29 mouse cellular contexts compared by ENCODE assay signal in the genomic region with DNA sequence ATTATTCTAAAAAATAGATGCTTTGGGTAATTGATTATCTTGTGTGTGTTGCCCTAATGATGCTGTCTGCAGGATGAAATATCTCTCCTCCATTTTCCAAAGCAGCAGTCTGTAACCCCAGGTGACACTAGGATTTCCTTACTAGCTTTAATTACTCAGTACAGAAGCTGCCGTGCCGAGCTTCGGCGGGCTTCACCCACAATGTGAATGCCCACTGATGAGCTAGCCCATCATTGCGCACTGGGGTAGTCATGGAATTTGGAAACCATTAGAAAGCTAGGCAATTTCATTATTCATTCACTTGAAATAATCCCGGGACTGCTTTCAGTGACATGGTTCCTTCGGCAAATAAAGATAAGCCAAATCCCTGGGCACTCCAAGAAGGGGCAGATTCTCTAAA.
DNase-seq lines count a peak whose midpoint lies in the region; ATAC-seq lines count a peak whose summit lies in the region.
"Had no signal": no experiment of that assay in that cellular context is flagged by ENCODE, and none has a peak within 500 bp of the region (broad histone marks: within the 10 kb centered on the region; RNA-seq: fewer than 3 reads in every experiment).

No protein-coding gene starts in this region.

- H3K9me3 ChIP-seq in hindbrain, embryonic 13.5 days: no peaks in the 10 kb centered on the region
- H3K9me3 ChIP-seq in hindbrain, embryonic 11.5 days (ENCODE audit: control insufficient read depth, low read length): no peaks in the 10 kb centered on the region
- H3K9me3 ChIP-seq in hindbrain, embryonic 15.5 days: no peaks in the 10 kb centered on the region
- H3K9me3 ChIP-seq in midbrain, embryonic 14.5 days (ENCODE audit: control insufficient read depth, low read length): no peaks in the 10 kb centered on the region
- H3K9me3 ChIP-seq in neural tube, embryonic 14.5 days (ENCODE audit: control insufficient read depth, low read length): no peaks in the 10 kb centered on the region
- H3K9me3 ChIP-seq: heart, embryonic 13.5 days; intestine, embryonic 15.5 days; liver, embryonic 13.5 days; stomach, embryonic 15.5 days had no signal

- no peak overlapping the region for H3K4me3 ChIP-seq in hindbrain, embryonic 13.5 days
- H3K4me3 ChIP-seq in hindbrain, embryonic 11.5 days (ENCODE audit: low read depth, low read length): no peak overlapping the region
- H3K4me3 ChIP-seq in hindbrain, embryonic 15.5 days: no peak overlapping the region
- H3K4me3 ChIP-seq in midbrain, embryonic 14.5 days (replicated peaks; ENCODE audit: low read depth, low read length): no peak overlapping the region
- no peak overlapping the region for H3K4me3 ChIP-seq in neural tube, embryonic 14.5 days (ENCODE audit: low read depth, low read length)
- H3K4me3 ChIP-seq: erythroblast, embryonic 14.5 days; heart, embryonic 13.5 days; intestine, embryonic 15.5 days; liver, embryonic 13.5 days; myocyte; stomach, embryonic 15.5 days had no signal

- H3K4me2 ChIP-seq in hindbrain, embryonic 13.5 days: peak overlapping the region; percentile 23
- no peak overlapping the region for H3K4me2 ChIP-seq in hindbrain, embryonic 11.5 days (replicated peaks; ENCODE audit: low read depth, low read length)
- H3K4me2 ChIP-seq in hindbrain, embryonic 15.5 days: peak overlapping the region; percentile 34
- H3K4me2 ChIP-seq in midbrain, embryonic 14.5 days (ENCODE audit: low read length): peak overlapping the region; percentile 18
- H3K4me2 ChIP-seq in neural tube, embryonic 14.5 days (ENCODE audit: low read depth, low read length): peak overlapping the region; percentile 9; the same call in 1 of the 2 replicates
- H3K4me2 ChIP-seq: intestine, embryonic 15.5 days; liver, embryonic 13.5 days; stomach, embryonic 15.5 days had no signal

- intact Hi-C loops in gastrocnemius, postnatal 14 days (cut with DNase I; ENCODE audit: low total_unique reads): loop anchor here (10.0 kb wide), 1 partner anchor 381 kb away; no protein-coding TSS in a partner anchor

- H3K27me3 ChIP-seq in hindbrain, embryonic 13.5 days: no peaks in the 10 kb centered on the region
- no peaks in the 10 kb centered on the region for H3K27me3 ChIP-seq in hindbrain, embryonic 11.5 days (ENCODE audit: control insufficient read depth, insufficient read depth, low read length)
- no peaks in the 10 kb centered on the region for H3K27me3 ChIP-seq in hindbrain, embryonic 15.5 days
- H3K27me3 ChIP-seq in midbrain, embryonic 14.5 days (ENCODE audit: control insufficient read depth, insufficient read depth, low read length): no peaks in the 10 kb centered on the region
- H3K27me3 ChIP-seq in neural tube, embryonic 14.5 days (ENCODE audit: control insufficient read depth, insufficient read depth, low read length): no peaks in the 10 kb centered on the region
- H3K27me3 ChIP-seq: intestine, embryonic 15.5 days; liver, embryonic 13.5 days; stomach, embryonic 15.5 days had no signal

- H3K4me1 ChIP-seq in hindbrain, embryonic 13.5 days (replicated peaks): peaks cover 21% of the 10 kb centered on the region
- H3K4me1 ChIP-seq in hindbrain, embryonic 11.5 days (replicated peaks; ENCODE audit: control insufficient read depth, insufficient read depth, low read length): no peaks in the 10 kb centered on the region
- H3K4me1 ChIP-seq in hindbrain, embryonic 15.5 days (replicated peaks): peaks cover 21% of the 10 kb centered on the region
- H3K4me1 ChIP-seq in midbrain, embryonic 14.5 days (ENCODE audit: control insufficient read depth, insufficient read depth, low read length): peaks cover 25% of the 10 kb centered on the region
- H3K4me1 ChIP-seq in neural tube, embryonic 14.5 days (ENCODE audit: control insufficient read depth, insufficient read depth, low read length): 0 out of 2 replicates have a peak, but pooled peaks cover 2% of the 10 kb centered on the region
- H3K4me1 ChIP-seq: heart, embryonic 13.5 days; liver, embryonic 13.5 days; stomach, embryonic 15.5 days had no signal

- no peak overlapping the region for H3K9ac ChIP-seq in hindbrain, embryonic 13.5 days
- no peak overlapping the region for H3K9ac ChIP-seq in hindbrain, embryonic 11.5 days (ENCODE audit: low read depth, low read length)
- no peak overlapping the region for H3K9ac ChIP-seq in hindbrain, embryonic 15.5 days
- H3K9ac ChIP-seq in midbrain, embryonic 14.5 days (replicated peaks; ENCODE audit: low read length): peak overlapping the region; percentile 9; the same call in 1 of the 2 replicates
- no peak overlapping the region for H3K9ac ChIP-seq in neural tube, embryonic 14.5 days (replicated peaks; ENCODE audit: low read depth, low read length)
- H3K9ac ChIP-seq: heart, embryonic 13.5 days; intestine, embryonic 15.5 days; liver, embryonic 13.5 days; stomach, embryonic 15.5 days had no signal

- no peak for DNase-seq in hindbrain, embryonic 11.5 days (ENCODE audit: low spot score)
- DNase-seq in midbrain, embryonic 14.5 days: peak; percentile 68
- DNase-seq in gastrocnemius, postnatal 14 days: no peak
- no peak for DNase-seq in spleen, postnatal 4 days (ENCODE audit: low spot score in 2 of 2)
- DNase-seq: adrenal gland, postnatal 14 days; cerebellum, adult 18-20 months; cerebellum, postnatal 10 days; heart, postnatal 10 days; kidney, adult 2 months; kidney, postnatal 36 days; layer of hippocampus, postnatal 36 days; left cerebral cortex, postnatal 4 days; liver, embryonic 13.5 days; lung, adult 2 months; lung, postnatal 10 days; right cerebral cortex, adult 18-20 months; right cerebral cortex, postnatal 4 days had no signal

- no peaks in the 10 kb centered on the region for H3K36me3 ChIP-seq in hindbrain, embryonic 13.5 days
- H3K36me3 ChIP-seq in hindbrain, embryonic 11.5 days (ENCODE audit: control insufficient read depth, insufficient read depth, low read length): no peaks in the 10 kb centered on the region
- H3K36me3 ChIP-seq in hindbrain, embryonic 15.5 days: no peaks in the 10 kb centered on the region
- H3K36me3 ChIP-seq in midbrain, embryonic 14.5 days (ENCODE audit: control insufficient read depth, insufficient read depth, low read length): no peaks in the 10 kb centered on the region
- H3K36me3 ChIP-seq in neural tube, embryonic 14.5 days (ENCODE audit: control insufficient read depth, insufficient read depth, low read length): no peaks in the 10 kb centered on the region
- H3K36me3 ChIP-seq: G1E; heart, embryonic 13.5 days; intestine, embryonic 15.5 days; liver, embryonic 13.5 days; stomach, embryonic 15.5 days had no signal

- peak overlapping the region; percentile 10; the same call in 1 of the 2 replicates for H3K27ac ChIP-seq in hindbrain, embryonic 13.5 days
- H3K27ac ChIP-seq in hindbrain, embryonic 11.5 days (ENCODE audit: low read depth, low read length): no peak overlapping the region
- no peak overlapping the region for H3K27ac ChIP-seq in hindbrain, embryonic 15.5 days (replicated peaks)
- peak overlapping the region; percentile 63 for H3K27ac ChIP-seq in midbrain, embryonic 14.5 days (replicated peaks; ENCODE audit: low read depth, low read length)
- H3K27ac ChIP-seq in neural tube, embryonic 14.5 days (ENCODE audit: low read depth, low read length): no peak overlapping the region
- H3K27ac ChIP-seq: heart, embryonic 13.5 days; intestine, embryonic 15.5 days; liver, embryonic 13.5 days; macrophage; stomach, embryonic 15.5 days had no signal

- ATAC-seq in hindbrain, embryonic 13.5 days (ENCODE audit: low FRiP score): 0 out of 2 replicates have a peak, but pooled peaks have one; percentile 34
- ATAC-seq in hindbrain, embryonic 11.5 days (ENCODE audit: low FRiP score): no peak
- ATAC-seq in hindbrain, embryonic 15.5 days (ENCODE audit: low FRiP score, low read depth): no peak
- no peak for ATAC-seq in midbrain, embryonic 14.5 days (ENCODE audit: low FRiP score, low TSS enrichment)
- ATAC-seq in neural tube, embryonic 14.5 days (ENCODE audit: low read depth): 0 out of 2 replicates have a peak, but pooled peaks have one; percentile 58
- no peak for ATAC-seq in cerebellum, adult (ENCODE audit: insufficient number of reproducible peaks, low FRiP score, low TSS enrichment)
- ATAC-seq: intestine, embryonic 15.5 days; Patski had no signal

- WGBS in hindbrain, embryonic 13.5 days: 40% methylated on average over 7 of the region's 7 CpGs
- 75% methylated on average over 7 of the region's 7 CpGs for WGBS in hindbrain, embryonic 11.5 days
- WGBS in hindbrain, embryonic 15.5 days: 35% methylated on average over 7 of the region's 7 CpGs
- WGBS in midbrain, embryonic 14.5 days: 21% methylated on average over 7 of the region's 7 CpGs
- 37% methylated on average over 7 of the region's 7 CpGs for WGBS in neural tube, embryonic 14.5 days

Comparison
In these comparisons a context has a peak if more than half of its experiments do, and no peak if none do; other contexts are left out.
1. ATAC-seq: peak in hindbrain, embryonic 13.5 days (single experiment) and neural tube, embryonic 14.5 days (single experiment); none in hindbrain, embryonic 11.5 days (single experiment), hindbrain, embryonic 15.5 days (single experiment), midbrain, embryonic 14.5 days (single experiment) and cerebellum, adult (single experiment).
2. H3K27ac ChIP-seq: peak in hindbrain, embryonic 13.5 days (single experiment) and midbrain, embryonic 14.5 days (single experiment); none in hindbrain, embryonic 11.5 days (single experiment), hindbrain, embryonic 15.5 days (single experiment) and neural tube, embryonic 14.5 days (single experiment).